Mouse (Mus musculus): Measurements from ENCODE around the gene Sytl3.

The Sytl3 gene

GRCm38 (mm10) chr17:6775221-6775620, 116.3 kb downstream of the Sytl3 start:
- ATAC-seq (ENCODE audit: insufficient number of reproducible peaks, low FRiP score, low TSS enrichment), result no peak

GRCm38 (mm10) chr17:6775671-6776070, 116.8 kb downstream of the Sytl3 start:
- no peak for ATAC-seq (ENCODE audit: insufficient number of reproducible peaks, low FRiP score, low TSS enrichment)

- ATAC-seq (ENCODE audit: insufficient number of reproducible peaks, low FRiP score, low TSS enrichment), result no peak
These were observed 117.2 kb downstream of the Sytl3 start for GRCm38 (mm10) chr17:6776123-6776522.

GRCm38 (mm10) chr17:6776576-6776975, 117.7 kb downstream of the Sytl3 start:
- no peak for ATAC-seq (ENCODE audit: insufficient number of reproducible peaks, low FRiP score, low TSS enrichment)

GRCm38 (mm10) chr17:6777061-6777460, 118.2 kb downstream of the Sytl3 start:
- ATAC-seq (ENCODE audit: insufficient number of reproducible peaks, low FRiP score, low TSS enrichment), result no peak

GRCm38 (mm10) chr17:6777629-6778331, 118.9 kb downstream of the Sytl3 start:
- ATAC-seq (ENCODE audit: insufficient number of reproducible peaks, low FRiP score, low TSS enrichment), result no peak

- no peak for ATAC-seq (ENCODE audit: insufficient number of reproducible peaks, low FRiP score, low TSS enrichment)
These were observed 119.4 kb downstream of the Sytl3 start for GRCm38 (mm10) chr17:6778332-6778683.

- no peak for ATAC-seq (ENCODE audit: insufficient number of reproducible peaks, low FRiP score, low TSS enrichment)
These were observed 120.0 kb downstream of the Sytl3 start for GRCm38 (mm10) chr17:6778771-6779509.

GRCm38 (mm10) chr17:6779632-6780031, 120.7 kb downstream of the Sytl3 start:
- ATAC-seq (ENCODE audit: insufficient number of reproducible peaks, low FRiP score, low TSS enrichment), result no peak

- ATAC-seq (ENCODE audit: insufficient number of reproducible peaks, low FRiP score, low TSS enrichment), result no peak
These were observed 121.7 kb downstream of the Sytl3 start for GRCm38 (mm10) chr17:6780521-6781115.

- ATAC-seq (ENCODE audit: insufficient number of reproducible peaks, low FRiP score, low TSS enrichment), result no peak
These were observed 122.4 kb downstream of the Sytl3 start for GRCm38 (mm10) chr17:6781273-6781672.

- no peak for ATAC-seq (ENCODE audit: insufficient number of reproducible peaks, low FRiP score, low TSS enrichment)
These were observed 123.2 kb downstream of the Sytl3 start for GRCm38 (mm10) chr17:6782033-6782526.

GRCm38 (mm10) chr17:6782611-6783005, 123.7 kb downstream of the Sytl3 start, which contains the start of gene Ezr:
Ezr (minus strand) TSS chr17:6782784.
- ATAC-seq (ENCODE audit: insufficient number of reproducible peaks, low FRiP score, low TSS enrichment), result peak; percentile 56; the same call in 1 of the 2 replicates

GRCm38 (mm10) chr17:6783006-6783661, 124.2 kb downstream of the Sytl3 start:
- peak; percentile 47 for ATAC-seq (ENCODE audit: insufficient number of reproducible peaks, low FRiP score, low TSS enrichment)

GRCm38 (mm10) chr17:6783756-6784357, 125.0 kb downstream of the Sytl3 start:
- ATAC-seq (ENCODE audit: insufficient number of reproducible peaks, low FRiP score, low TSS enrichment), result no peak

- no peak for ATAC-seq (ENCODE audit: insufficient number of reproducible peaks, low FRiP score, low TSS enrichment)
These were observed 128.3 kb downstream of the Sytl3 start for GRCm38 (mm10) chr17:6787241-6787640.
